Mouse (Mus musculus) c-Kit-negative CD71-positive TER-119-positive erythroid progenitor cells, embryonic 14.5 days (primary cell): ENCODE measurements around the gene Fam169b.
"Not testable (repeated sequence)": the region's sequence is repeated elsewhere in the genome, so short reads cannot be mapped to it uniquely, and the experiment has no call there.

Experiments
- DNase-seq: peaks from one replicate; pipeline ENCODE4 v3.0.0-alpha.2; 2013; ENCODE audit warnings: low read depth, low spot score

Gene Fam169b

DNA sequence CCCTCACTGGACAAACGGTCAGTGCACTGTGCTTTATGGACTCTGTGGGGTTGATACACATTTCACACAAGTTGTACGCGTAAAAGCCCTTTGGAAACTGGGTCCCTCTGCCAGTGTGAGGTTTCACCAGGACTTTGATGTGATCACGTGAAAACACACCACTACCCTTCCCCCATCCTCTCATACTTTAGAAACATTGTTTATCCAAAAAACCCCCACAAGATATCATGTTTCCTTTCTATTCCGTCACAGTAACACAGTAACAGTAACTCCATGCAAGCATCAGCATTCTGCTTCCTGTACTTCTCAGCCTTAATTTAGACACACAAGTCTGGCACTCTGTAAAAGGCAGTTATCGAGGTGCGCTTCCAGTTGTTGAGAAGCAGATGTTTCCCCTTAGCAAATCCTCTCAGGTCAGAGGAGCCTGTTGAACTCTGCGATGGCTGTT lies 12.2 kb downstream of the Fam169b start:
- DNase-seq: no peak

DNA sequence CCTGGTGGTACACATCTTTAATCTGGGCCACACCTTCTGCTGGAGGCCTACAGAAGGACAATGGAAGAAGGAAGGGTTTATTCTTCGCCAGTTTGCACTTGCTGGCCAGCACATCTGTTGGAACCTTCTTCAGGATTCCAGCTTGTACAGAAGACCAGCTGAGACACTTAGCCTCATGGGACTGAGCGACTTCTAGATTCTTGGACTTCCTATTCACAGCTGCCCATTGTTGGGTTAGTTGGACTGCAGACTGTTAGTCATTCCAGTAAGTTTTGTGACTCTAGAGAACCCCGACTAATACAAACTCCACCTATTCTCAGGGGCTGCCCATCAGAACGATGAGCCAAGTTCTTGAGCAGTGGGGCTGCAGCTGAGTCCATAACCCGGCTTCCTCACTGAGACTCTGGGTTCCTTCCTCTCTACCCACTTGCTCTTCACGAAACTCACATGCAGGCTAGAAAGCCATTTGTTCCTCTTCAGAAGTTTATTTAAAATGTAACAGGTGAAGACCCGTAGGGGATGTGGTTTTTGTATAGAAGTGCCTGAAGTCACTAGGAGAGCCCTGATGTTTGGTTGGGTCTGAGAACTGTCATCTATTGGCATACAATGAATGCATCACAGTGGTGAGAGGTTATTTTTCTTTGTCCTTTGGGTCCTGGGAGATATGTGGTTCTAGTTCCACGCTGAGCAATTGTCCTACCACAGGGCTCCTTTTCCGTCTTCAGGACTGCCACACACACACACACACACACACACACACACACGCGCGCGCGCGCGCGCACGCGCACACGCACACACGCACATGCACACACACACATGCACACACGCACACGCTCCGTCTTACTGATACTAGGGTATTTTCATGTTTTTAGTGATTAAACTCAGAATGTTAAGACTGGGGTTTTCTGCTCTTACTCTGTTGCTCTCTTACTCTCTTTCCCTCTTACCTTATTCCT lies 13.2 kb downstream of the Fam169b start:
- DNase-seq: no peak

DNA sequence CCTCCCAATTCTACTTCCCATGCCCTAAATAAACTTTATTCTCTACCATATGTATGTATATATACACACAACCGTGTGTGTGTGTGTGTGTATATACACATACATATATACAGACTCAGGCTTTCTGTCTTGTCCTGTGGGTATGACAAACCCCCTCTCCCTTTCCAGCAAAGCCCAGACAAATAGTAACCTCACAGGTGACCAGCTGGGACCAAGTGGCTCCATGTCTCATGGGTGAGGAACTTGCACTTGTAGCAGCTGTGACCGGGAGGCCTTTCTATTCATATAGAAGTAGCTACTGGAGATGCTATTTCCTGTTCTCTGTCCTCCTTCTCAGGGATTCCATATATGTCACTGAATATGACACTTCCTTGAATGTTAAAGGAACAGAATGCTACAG lies 13.9 kb downstream of the Fam169b start:
- no peak for DNase-seq

- DNase-seq: not testable (repeated sequence)
Observed at GRCm38 (mm10) chr7:68288000-68288399, 14.4 kb downstream of the Fam169b start.

GRCm38 (mm10) chr7:68289081-68289480 lies 15.4 kb downstream of the Fam169b start:
- DNase-seq: no peak

DNA sequence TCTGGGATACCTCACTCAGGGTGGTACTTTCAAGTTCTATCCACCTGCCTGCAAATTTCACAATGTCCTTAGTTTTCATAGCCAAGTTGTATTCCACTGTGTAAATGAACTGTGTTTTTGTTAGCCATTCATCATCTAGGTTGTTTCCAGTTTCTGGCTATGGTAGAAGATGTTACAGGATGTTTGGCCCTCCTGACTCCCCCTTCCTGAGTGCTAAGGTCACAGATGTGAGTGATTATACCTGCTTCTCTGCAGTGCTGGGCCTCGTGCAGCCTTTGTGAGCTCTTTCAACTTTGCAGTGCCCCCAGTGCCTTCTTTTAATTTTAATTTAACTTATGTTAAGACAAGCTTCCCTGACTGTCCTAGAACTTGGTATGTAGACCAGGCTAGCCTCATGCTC lies 18.0 kb downstream of the Fam169b start:
- DNase-seq: no peak

DNA sequence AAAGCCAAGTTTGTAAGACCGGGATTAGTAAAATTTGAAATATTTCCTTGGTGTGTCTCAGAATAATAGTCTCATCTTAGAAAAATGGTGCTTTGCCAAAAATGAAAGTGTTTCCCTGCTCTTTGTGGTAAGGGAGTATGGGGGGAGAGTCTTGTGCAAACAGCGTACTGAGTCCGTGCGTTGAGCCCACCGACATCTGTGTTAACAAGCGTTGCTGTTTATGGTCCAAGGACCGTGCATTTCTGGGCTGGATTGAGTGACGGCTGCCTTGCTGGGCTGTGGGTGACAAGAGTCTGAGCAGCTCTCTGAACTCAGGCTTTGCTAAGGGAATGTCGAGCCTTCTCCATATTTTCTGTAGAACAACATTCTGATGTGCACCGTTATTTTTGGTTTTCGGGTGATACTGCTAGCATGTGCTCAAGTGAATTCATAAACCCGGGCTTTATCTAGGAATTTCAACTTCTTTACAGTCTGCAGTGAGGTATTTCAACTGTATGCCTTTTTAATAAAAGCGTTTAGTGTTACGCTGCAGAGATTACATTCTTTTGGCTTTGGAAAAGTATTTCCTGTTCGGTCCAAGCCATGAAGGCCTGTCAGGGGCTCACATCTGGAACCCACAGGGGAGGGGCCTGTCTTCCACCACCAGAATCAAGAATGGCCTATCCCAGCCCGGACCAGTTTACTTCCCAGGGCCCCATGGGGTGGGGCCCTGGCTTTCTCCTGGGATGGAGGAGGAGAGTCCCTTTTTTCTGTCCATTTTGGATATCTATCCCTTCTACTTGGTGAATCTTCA lies 20.6 kb downstream of the Fam169b start:
- no peak for DNase-seq

DNA sequence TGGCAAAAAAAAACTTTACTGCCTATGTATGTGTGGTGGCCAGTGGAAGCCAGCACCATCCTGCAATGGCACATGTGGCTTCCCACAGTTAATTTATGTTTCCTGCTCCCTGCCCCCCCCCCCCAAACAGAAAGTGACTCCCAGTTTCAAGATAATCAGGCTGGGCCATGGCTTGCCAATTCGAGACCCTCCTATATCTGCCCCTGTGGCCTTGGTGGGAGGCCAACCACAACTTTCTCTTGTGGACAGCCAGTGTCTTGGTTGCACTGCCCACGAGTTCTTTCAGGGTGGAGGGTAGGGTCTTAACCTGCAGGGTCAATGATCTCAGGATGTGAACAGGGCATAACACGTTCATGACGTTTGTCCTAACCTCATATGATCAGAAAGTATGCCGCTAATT lies 22.8 kb downstream of the Fam169b start:
- no peak for DNase-seq

DNA sequence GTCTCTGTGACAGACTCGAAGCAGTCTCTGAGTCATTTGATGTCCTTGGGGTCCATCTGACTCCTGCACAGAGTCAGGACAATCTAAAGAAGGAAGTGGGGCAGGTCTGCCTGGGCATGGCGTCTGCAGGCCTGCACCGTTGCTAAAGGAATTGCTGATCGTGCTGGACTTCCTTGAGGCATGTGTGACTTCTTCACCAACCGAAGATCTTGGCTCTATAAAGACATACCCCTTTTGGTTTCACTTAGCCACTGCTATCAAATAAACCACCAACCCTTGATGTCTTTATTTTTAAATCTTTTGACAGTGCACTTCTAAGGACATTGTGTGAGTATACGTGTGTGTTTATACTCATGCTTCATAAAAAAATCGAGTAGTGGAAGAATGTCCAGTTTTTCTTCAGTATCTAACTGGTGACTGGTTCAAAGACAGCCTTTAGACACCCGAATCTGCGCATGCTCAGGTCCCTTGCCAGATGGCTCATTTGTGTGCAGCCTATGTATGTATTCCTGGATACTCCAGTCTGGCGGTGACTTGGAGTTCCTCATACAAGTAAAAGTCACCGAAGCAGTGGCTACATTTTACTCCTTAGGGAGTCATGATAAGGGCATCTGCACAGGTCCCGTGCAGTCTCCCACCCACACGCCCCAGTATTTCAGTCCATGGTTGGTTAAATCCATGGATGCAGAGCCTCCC lies 24.9 kb downstream of the Fam169b start:
- no peak for DNase-seq

GRCm38 (mm10) chr7:68301160-68301559 lies 27.5 kb downstream of the Fam169b start:
- DNase-seq: no peak

DNA sequence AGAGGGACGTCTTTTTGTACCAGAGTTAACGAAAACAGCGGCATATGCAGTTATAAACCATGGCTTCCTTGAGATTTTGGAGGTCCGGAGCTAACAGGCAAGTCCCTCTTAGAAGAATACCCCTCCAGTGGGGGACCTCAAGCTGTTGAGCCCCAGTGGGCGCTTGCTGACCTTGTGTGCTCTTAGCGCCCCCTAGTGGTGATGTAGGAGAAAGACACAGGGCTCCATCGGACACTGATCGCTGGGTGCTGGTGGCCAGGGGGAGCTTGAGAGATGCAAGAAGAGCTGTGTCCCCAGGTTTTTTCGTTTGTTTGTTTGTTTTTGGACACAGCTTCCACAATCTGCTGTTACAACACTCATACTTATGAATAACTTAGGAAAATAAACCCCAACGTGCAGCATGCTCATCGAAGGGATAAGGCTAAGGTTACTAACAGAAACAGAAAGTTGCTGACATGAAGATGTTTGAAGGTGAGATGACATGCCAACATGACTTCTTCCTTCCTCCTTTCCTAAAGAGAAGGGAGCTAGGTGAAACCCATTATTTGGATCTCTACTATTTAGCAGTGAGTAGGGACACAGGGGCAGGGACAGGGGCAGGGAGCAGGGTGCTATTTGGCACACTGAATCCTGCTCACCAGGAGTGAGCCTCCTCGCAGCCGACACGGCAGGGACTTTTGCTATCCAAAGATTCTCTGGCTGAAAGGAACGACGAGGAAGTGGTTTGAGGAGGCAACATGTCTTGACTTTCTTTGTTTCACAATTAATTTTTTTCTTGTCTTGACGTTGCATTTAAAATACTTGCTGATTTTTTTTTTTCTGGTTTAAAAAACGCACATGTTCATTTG lies 29.2 kb downstream of the Fam169b start:
- peak; percentile 37 for DNase-seq

DNA sequence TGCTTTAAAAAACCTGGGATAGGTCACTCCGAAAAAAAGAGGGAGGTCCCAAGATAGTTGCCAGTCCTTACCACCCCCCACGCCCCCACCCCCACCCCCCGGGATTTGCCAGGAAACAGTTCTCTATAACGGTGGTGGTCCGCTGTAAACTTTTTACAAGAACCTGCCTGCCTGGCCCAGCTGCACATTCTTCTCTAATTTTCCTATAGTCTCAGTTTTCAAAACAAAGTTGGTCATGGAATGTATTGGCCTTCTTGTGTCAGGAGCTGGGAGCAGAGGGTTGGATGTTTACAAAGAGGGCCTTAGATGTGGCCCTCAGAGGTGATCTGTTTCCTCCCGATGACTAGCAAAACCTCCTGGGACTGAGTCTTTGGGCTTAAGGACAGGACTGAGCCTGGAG lies 30.0 kb downstream of the Fam169b start:
- DNase-seq: no peak

GRCm38 (mm10) chr7:68305781-68306575 lies 32.3 kb downstream of the Fam169b start:
- DNase-seq: no peak

DNA sequence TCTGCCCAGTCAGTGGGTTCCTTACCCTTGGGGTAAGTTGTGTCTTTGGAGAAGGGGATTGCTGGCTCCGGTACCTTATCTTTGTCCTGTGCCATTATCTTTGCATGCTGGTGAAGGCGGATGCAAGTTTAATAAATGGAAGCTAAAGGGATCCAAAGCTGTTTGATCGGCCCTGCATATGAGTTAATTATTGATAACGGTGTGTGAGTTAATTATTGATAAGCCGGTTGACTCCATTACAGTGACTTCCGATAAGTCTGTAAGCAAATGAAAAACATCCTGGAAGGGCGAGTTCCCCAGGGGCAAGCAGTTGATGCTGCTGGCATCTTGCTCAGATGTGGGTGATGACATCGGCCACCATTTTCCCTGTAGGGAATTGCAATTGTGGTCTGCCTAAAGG lies 33.1 kb downstream of the Fam169b start:
- no peak for DNase-seq

DNA sequence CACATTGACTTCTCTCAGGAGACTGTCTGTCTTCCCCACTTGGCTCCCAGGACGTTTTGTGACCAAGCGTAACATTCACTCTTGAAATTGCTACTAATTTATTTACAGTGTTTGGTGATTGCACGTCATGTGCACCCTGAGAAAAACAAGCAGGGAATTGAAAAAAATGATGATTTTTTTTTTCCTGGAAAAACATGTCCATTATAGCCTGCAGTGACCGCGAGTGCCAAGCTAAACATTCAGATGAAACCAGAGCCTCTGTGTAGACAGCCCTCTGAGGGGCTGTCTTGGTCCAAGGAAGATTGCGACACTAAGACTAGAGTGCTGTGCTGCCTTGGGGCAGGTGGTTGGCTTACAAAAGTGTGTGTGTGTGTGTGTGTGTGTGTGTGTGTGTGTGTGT lies 37.8 kb downstream of the Fam169b start:
- no peak for DNase-seq

DNA sequence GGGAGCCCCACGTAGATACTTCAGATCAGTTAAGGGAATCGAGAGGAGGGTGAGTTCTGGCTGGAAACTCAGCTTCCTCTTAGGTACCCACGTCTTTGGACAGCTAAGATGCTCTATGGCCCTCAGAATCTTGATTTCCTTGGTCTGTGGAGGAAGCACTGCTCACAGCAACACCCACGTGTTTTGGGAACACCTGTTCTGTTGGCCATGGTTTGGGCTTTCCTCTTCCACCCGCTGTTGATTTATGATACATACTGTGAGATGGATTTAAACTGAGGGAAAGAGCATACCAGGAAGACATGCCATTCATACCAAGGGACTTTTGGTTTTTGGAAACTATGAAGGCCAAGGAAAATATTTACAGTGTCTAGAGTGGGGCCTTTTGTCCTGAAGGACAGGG lies 38.8 kb downstream of the Fam169b start:
- no peak for DNase-seq

GRCm38 (mm10) chr7:68313038-68313782 lies 39.6 kb downstream of the Fam169b start:
- DNase-seq: no peak

DNA sequence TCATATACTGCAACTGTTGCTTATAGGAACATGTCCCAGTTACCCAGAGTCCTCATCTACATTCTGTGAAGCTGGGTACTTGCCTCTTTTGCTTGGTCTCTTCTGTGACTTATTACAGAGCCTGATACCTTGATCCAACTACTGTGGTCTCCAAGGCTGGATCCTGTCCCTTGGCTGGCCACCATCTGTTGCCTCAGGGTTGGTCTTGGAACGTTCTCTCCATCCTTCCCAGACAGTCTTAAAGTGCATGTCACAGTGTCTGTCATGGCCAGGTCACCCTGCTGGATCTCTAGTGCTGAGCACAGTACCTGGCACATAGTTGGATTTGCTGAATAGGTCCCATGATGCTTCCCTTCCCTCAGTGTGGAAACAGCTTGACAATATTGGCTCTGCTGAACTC lies 40.6 kb downstream of the Fam169b start:
- no peak for DNase-seq

- DNase-seq: no peak
Observed at GRCm38 (mm10) chr7:68315068-68315467, 41.4 kb downstream of the Fam169b start.
